In the genomic region with DNA sequence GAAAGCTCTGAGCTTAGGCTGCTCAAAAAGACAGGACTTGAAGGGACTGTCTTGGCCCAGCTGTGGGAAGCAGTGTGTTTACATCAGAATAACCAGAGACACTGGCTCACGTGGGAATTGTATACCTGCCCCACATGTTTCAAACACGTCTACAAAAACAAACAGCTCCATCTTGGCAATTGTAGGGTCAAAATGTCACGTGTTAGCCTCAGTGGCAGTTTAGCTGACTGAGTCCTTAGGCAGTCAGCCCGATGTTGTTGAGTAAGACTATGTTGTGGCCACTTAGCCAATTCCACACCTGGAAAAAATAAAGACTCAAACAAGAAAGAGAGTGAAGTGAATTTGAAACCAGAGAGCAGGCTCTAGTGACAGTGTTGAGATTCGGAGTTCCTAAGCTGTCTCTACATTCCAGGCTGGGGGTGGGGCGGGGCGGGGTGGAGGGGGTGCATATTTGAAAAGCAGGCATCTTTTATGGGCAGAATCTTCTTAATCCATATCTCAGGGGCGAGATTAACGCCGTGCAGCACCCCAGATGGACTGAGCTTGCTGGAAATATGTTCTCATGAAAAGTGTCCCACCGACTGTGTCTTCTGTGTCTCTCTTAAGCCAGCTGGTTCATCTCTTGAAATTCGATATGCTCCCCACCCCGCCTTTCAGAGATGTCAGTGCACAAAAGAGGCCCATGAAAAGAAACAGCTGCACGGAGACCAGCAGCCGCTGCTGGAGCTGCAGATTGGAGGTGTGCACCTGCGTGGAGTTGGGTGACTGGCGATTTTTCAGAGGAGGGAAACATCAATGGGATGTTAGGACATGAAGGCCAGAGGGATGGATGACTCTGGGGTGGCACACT, we compare ENCODE assay signal across 11 mouse cellular contexts.
DNase-seq lines count a peak whose midpoint lies in the region; ATAC-seq lines count a peak whose summit lies in the region.
"Had no signal": no experiment of that assay in that cellular context is flagged by ENCODE, and none has a peak within 500 bp of the region (broad histone marks: within the 10 kb centered on the region; RNA-seq: fewer than 3 reads in every experiment).

No protein-coding gene starts in this region.

- peak; percentile 90 for ATAC-seq in kidney, embryonic 16.5 days (ENCODE audit: low FRiP score, low TSS enrichment)
- ATAC-seq in embryonic facial prominence, embryonic 15.5 days (ENCODE audit: insufficient number of reproducible peaks, low FRiP score, low TSS enrichment, low read depth) = peak; percentile 81
- peak; percentile 56; the same call in 1 of the 2 replicates for ATAC-seq in intestine, embryonic 16.5 days
- no peak for ATAC-seq in midbrain, embryonic 16.5 days

- H3K27me3 ChIP-seq in kidney, embryonic 16.5 days (ENCODE audit: insufficient read depth, low read length) = peaks cover 5% of the 10 kb centered on the region; the same call in 1 of the 2 replicates
- no peaks in the 10 kb centered on the region for H3K27me3 ChIP-seq in embryonic facial prominence, embryonic 15.5 days
- H3K27me3 ChIP-seq in intestine, embryonic 16.5 days (replicated peaks; ENCODE audit: control insufficient read depth, insufficient read depth, low read length) = no peaks in the 10 kb centered on the region
- no peaks in the 10 kb centered on the region; the same call in 1 of the 2 replicates for H3K27me3 ChIP-seq in midbrain, embryonic 16.5 days (ENCODE audit: control insufficient read depth, insufficient read depth, low read depth, low read length)

- peak overlapping the region; percentile 81 for H3K27ac ChIP-seq in kidney, embryonic 16.5 days (ENCODE audit: low read length)
- peak overlapping the region; percentile 63; the same call in 1 of the 2 replicates for H3K27ac ChIP-seq in embryonic facial prominence, embryonic 15.5 days (replicated peaks)
- H3K27ac ChIP-seq in intestine, embryonic 16.5 days (ENCODE audit: low read length) = no peak overlapping the region
- H3K27ac ChIP-seq in midbrain, embryonic 16.5 days (ENCODE audit: low read length) = no peak overlapping the region

- H3K4me2 ChIP-seq in kidney, embryonic 16.5 days (replicated peaks; ENCODE audit: low read depth, low read length) = peak overlapping the region; percentile 20
- peak overlapping the region; percentile 29 for H3K4me2 ChIP-seq in embryonic facial prominence, embryonic 15.5 days (replicated peaks)
- H3K4me2 ChIP-seq in intestine, embryonic 16.5 days (ENCODE audit: low read depth, low read length) = no peak overlapping the region
- H3K4me2 ChIP-seq in midbrain, embryonic 16.5 days (ENCODE audit: low read length) = peak overlapping the region; percentile 8; the same call in 1 of the 2 replicates
- H3K4me2 ChIP-seq: liver, embryonic 11.5 days had no signal

- no peak for DNase-seq in kidney, adult 9 months
- no peak for DNase-seq in adrenal gland, postnatal 10 days
- no peak for DNase-seq in gastrocnemius, adult 8-10 months (ENCODE audit: low spot score in 2 of 2)
- DNase-seq in natural killer cell, adult 2 months (ENCODE audit: low spot score in 2 of 2) = no peak
- DNase-seq: spleen, adult 18-20 months had no signal

- H3K9ac ChIP-seq in kidney, embryonic 16.5 days (replicated peaks; ENCODE audit: low read length) = no peak overlapping the region
- H3K9ac ChIP-seq in embryonic facial prominence, embryonic 15.5 days = no peak overlapping the region
- no peak overlapping the region for H3K9ac ChIP-seq in intestine, embryonic 16.5 days (ENCODE audit: low read depth, low read length)
- H3K9ac ChIP-seq in midbrain, embryonic 16.5 days (ENCODE audit: low read depth, low read length) = no peak overlapping the region

- 0 out of 2 replicates have a peak, but pooled peaks cover 7% of the 10 kb centered on the region for H3K9me3 ChIP-seq in kidney, embryonic 16.5 days (ENCODE audit: low read length)
- H3K9me3 ChIP-seq in embryonic facial prominence, embryonic 15.5 days (replicated peaks) = no peaks in the 10 kb centered on the region
- 0 out of 2 replicates have a peak, but pooled peaks cover 3% of the 10 kb centered on the region for H3K9me3 ChIP-seq in intestine, embryonic 16.5 days (ENCODE audit: control insufficient read depth, low read length)
- H3K9me3 ChIP-seq in midbrain, embryonic 16.5 days (replicated peaks; ENCODE audit: control insufficient read depth, low read length, poor library complexity, severe bottlenecking) = no peaks in the 10 kb centered on the region

- H3K4me1 ChIP-seq in kidney, embryonic 16.5 days (ENCODE audit: insufficient read depth, low read length) = peaks cover 12% of the 10 kb centered on the region; the same call in 1 of the 2 replicates
- H3K4me1 ChIP-seq in embryonic facial prominence, embryonic 15.5 days = peaks cover 13% of the 10 kb centered on the region
- peaks cover 7% of the 10 kb centered on the region; the same call in 1 of the 2 replicates for H3K4me1 ChIP-seq in intestine, embryonic 16.5 days (ENCODE audit: control insufficient read depth, insufficient read depth, low read length)
- peaks cover 4% of the 10 kb centered on the region; the same call in 1 of the 2 replicates for H3K4me1 ChIP-seq in midbrain, embryonic 16.5 days (ENCODE audit: control insufficient read depth, insufficient read depth, low read length)

- 11% methylated on average over 17 of the region's 17 CpGs for WGBS in kidney, embryonic 16.5 days
- WGBS in embryonic facial prominence, embryonic 15.5 days = 6% methylated on average over 17 of the region's 17 CpGs
- 14% methylated on average over 17 of the region's 17 CpGs for WGBS in intestine, embryonic 16.5 days
- WGBS in midbrain, embryonic 16.5 days = 8% methylated on average over 17 of the region's 17 CpGs

- 0 out of 2 replicates have a peak overlapping the region, but pooled peaks have one; percentile 4 for H3K4me3 ChIP-seq in kidney, embryonic 16.5 days (ENCODE audit: low read length)
- H3K4me3 ChIP-seq in embryonic facial prominence, embryonic 15.5 days (replicated peaks) = no peak overlapping the region
- no peak overlapping the region for H3K4me3 ChIP-seq in intestine, embryonic 16.5 days (ENCODE audit: low read length)
- H3K4me3 ChIP-seq in midbrain, embryonic 16.5 days (ENCODE audit: low read depth, low read length) = no peak overlapping the region

- H3K36me3 ChIP-seq in kidney, embryonic 16.5 days (ENCODE audit: insufficient read depth, low read length) = no peaks in the 10 kb centered on the region
- H3K36me3 ChIP-seq in embryonic facial prominence, embryonic 15.5 days = no peaks in the 10 kb centered on the region
- H3K36me3 ChIP-seq in intestine, embryonic 16.5 days (ENCODE audit: control insufficient read depth, insufficient read depth, low read length) = no peaks in the 10 kb centered on the region
- no peaks in the 10 kb centered on the region for H3K36me3 ChIP-seq in midbrain, embryonic 16.5 days (ENCODE audit: control insufficient read depth, insufficient read depth, low read length)
- H3K36me3 ChIP-seq: G1E had no signal

Comparison
In these comparisons a context has a peak if more than half of its experiments do, and no peak if none do; other contexts are left out.
1. H3K27ac ChIP-seq: peak in kidney, embryonic 16.5 days (single experiment) and embryonic facial prominence, embryonic 15.5 days (single experiment); none in intestine, embryonic 16.5 days (single experiment) and midbrain, embryonic 16.5 days (single experiment).